Mouse (Mus musculus): ENCODE data around the gene Zfp697. TPM values are rescaled to one million over a fixed set of nuclear protein-coding genes. Genes with fewer than 3 reads are reported as not detected.
"Not testable (repeated sequence)": the region's sequence is repeated elsewhere in the genome, so short reads cannot be mapped to it uniquely, and the experiment has no call there.

Gene Zfp697
- polyA plus RNA-seq, 1 experiment from 2014 or later, result 6.2 TPM

DNA sequence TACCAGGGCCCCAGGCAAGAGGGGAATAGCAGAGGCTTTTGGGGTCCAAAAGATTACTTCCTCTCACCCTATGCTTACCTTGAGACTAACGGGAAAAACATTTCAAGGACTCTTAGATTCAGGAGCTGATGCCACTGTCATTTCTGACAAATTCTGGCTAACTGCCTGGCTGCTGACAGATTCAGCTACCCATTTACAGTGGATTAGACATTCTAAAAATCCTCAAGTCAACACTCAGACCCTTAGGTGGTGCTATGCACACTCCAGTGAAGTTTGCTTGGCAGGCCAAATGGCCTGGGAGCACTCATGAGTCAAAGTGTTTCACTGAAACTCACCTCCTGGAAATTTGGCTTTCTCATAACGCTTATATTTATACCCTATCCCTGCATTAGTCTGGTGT, 344.0 kb downstream of the Zfp697 start:
- H3K4me3 ChIP-seq (ENCODE audit: low read depth, low read length), result no peak overlapping the region
- WGBS, result 89% methylated on average over 2 of the region's 2 CpGs

DNA sequence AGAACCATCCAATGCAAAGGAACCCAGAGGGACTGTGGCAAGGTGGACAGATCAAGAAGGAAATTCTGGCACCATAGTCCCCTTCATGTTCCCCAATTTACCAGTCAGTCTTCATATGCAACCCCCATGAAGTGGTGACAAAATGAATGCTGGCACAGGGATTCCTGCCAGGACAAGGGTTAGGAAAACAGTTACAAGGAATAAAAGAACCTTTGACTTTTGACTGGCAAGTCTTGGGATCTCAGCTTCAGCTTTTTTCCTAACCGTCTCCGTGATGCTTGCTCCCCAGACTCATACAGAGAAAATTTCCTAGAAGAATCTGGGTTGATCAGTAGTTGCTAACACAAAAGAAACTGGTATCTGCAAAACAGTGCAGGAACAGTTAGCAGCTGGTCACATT, 351.5 kb downstream of the Zfp697 start:
- H3K36me3 ChIP-seq (ENCODE audit: control insufficient read depth, insufficient read depth), result no peaks in the 10 kb centered on the region
- H3K4me2 ChIP-seq (replicated peaks; ENCODE audit: low read depth), result peak overlapping the region; percentile 40
- WGBS, result 64% methylated on average over 2 of the region's 2 CpGs
- ATAC-seq, result no peak
- no peaks in the 10 kb centered on the region for H3K27me3 ChIP-seq (replicated peaks; ENCODE audit: control insufficient read depth, insufficient read depth, low read length)
- H3K27ac ChIP-seq (ENCODE audit: low read depth, low read length), result no peak overlapping the region
- H3K4me1 ChIP-seq (replicated peaks; ENCODE audit: control insufficient read depth, insufficient read depth, low read length), result no peaks in the 10 kb centered on the region
- no peak overlapping the region for H3K9ac ChIP-seq (ENCODE audit: low read depth, low read length)
- no peak for TF ChIP-seq CTCF (IDR thresholded peaks at IDR 0.05; ENCODE audit: low read depth)
- no peaks in the 10 kb centered on the region for H3K9me3 ChIP-seq (ENCODE audit: control insufficient read depth)
- no peak overlapping the region for H3K4me3 ChIP-seq (ENCODE audit: low read depth, low read length)

More for the DNA sequence above, 344.0 kb downstream of the Zfp697 start:
- Histone ChIP-seq H3K27me3 (replicated peaks; ENCODE audit: control insufficient read depth, insufficient read depth, low read length) (no peaks in the 10 kb centered on the region), H3K4me2 (replicated peaks; ENCODE audit: low read depth) (no peak overlapping the region), H3K9me3 (ENCODE audit: control insufficient read depth) (no peaks in the 10 kb centered on the region), H3K36me3 (ENCODE audit: control insufficient read depth, insufficient read depth) (no peaks in the 10 kb centered on the region), H3K4me1 (replicated peaks; ENCODE audit: control insufficient read depth, insufficient read depth, low read length) (no peaks in the 10 kb centered on the region), H3K9ac (ENCODE audit: low read depth, low read length) (no peak overlapping the region), H3K27ac (ENCODE audit: low read depth, low read length) (no peak overlapping the region)
- ATAC-seq, result no peak
- TF ChIP-seq CTCF (IDR thresholded peaks at IDR 0.05; ENCODE audit: low read depth), result no peak

DNA sequence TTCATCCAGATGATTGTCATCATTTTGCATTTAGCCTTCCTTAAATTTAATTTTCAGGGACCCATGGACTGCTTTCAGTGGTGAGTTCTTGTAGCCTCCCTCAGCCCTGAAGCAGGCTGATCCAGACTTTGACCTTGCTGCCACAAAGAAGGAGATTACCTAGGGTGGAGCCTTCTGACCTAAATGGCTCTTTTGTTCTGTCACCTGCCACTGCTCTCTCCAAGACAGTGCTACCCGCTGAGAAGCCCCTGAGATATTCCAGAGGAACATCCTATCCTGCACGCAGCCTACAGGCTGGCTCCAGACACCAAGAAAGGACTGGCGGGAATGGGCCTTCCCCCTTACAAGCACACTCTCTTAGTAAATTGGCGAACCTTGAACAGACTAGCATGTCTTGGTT, 352.1 kb downstream of the Zfp697 start:
- Histone ChIP-seq H3K9me3 (ENCODE audit: control insufficient read depth) (no peaks in the 10 kb centered on the region), H3K4me1 (replicated peaks; ENCODE audit: control insufficient read depth, insufficient read depth, low read length) (no peaks in the 10 kb centered on the region), H3K4me2 (replicated peaks; ENCODE audit: low read depth) (peak overlapping the region; percentile 40), H3K36me3 (ENCODE audit: control insufficient read depth, insufficient read depth) (no peaks in the 10 kb centered on the region), H3K4me3 (ENCODE audit: low read depth, low read length) (no peak overlapping the region), H3K27me3 (replicated peaks; ENCODE audit: control insufficient read depth, insufficient read depth, low read length) (no peaks in the 10 kb centered on the region), H3K27ac (ENCODE audit: low read depth, low read length) (no peak overlapping the region), H3K9ac (ENCODE audit: low read depth, low read length) (no peak overlapping the region)
- TF ChIP-seq CTCF (IDR thresholded peaks at IDR 0.05; ENCODE audit: low read depth), result no peak
- WGBS, result 45% methylated on average over 4 of the region's 4 CpGs
- ATAC-seq, result peak; percentile 61

GRCm38 (mm10) chr3:98741043-98741442, 358.8 kb downstream of the Zfp697 start:
- H3K27ac ChIP-seq (ENCODE audit: low read depth, low read length); H3K4me3 ChIP-seq (ENCODE audit: low read depth, low read length); H3K9ac ChIP-seq (ENCODE audit: low read depth, low read length); H3K4me2 ChIP-seq (replicated peaks; ENCODE audit: low read depth); H3K27me3 ChIP-seq (replicated peaks; ENCODE audit: control insufficient read depth, insufficient read depth, low read length); ATAC-seq; H3K9me3 ChIP-seq (ENCODE audit: control insufficient read depth); H3K4me1 ChIP-seq (replicated peaks; ENCODE audit: control insufficient read depth, insufficient read depth, low read length); H3K36me3 ChIP-seq (ENCODE audit: control insufficient read depth, insufficient read depth): not testable (repeated sequence)
- 64% methylated on average over 1 of the region's 1 CpGs for WGBS
- TF ChIP-seq CTCF (IDR thresholded peaks at IDR 0.05; ENCODE audit: low read depth), result peak; percentile 37

DNA sequence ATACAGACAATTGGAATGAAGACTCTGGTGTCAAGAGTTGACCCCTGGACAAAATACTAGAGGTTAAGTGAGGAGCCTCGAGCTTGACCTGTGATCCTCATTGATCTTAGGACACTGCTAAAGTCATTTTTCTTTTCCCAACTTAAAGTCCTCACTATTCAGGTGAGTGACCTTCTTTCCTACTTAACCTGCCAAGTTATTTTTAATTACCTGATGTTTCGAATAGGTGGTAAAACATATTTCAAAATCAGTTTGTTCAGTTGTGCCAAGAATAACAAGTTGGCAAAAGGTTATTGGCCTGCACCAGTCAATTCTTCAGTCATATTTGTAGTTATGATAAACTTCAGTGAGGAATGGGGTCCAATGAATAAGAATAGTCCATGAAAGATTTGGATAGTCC, 369.9 kb downstream of the Zfp697 start:
- H3K9ac ChIP-seq (ENCODE audit: low read depth, low read length), result no peak overlapping the region
- H3K9me3 ChIP-seq (ENCODE audit: control insufficient read depth), result no peaks in the 10 kb centered on the region
- peaks cover 13% of the 10 kb centered on the region; the same call in 1 of the 2 replicates for H3K36me3 ChIP-seq (ENCODE audit: control insufficient read depth, insufficient read depth)
- no peaks in the 10 kb centered on the region for H3K4me1 ChIP-seq (replicated peaks; ENCODE audit: control insufficient read depth, insufficient read depth, low read length)
- TF ChIP-seq CTCF (IDR thresholded peaks at IDR 0.05; ENCODE audit: low read depth), result no peak
- no peak for ATAC-seq
- H3K27ac ChIP-seq (ENCODE audit: low read depth, low read length), result no peak overlapping the region
- H3K4me3 ChIP-seq (ENCODE audit: low read depth, low read length), result no peak overlapping the region
- 69% methylated on average over 2 of the region's 2 CpGs for WGBS
- no peaks in the 10 kb centered on the region for H3K27me3 ChIP-seq (replicated peaks; ENCODE audit: control insufficient read depth, insufficient read depth, low read length)
- H3K4me2 ChIP-seq (replicated peaks; ENCODE audit: low read depth), result no peak overlapping the region

DNA sequence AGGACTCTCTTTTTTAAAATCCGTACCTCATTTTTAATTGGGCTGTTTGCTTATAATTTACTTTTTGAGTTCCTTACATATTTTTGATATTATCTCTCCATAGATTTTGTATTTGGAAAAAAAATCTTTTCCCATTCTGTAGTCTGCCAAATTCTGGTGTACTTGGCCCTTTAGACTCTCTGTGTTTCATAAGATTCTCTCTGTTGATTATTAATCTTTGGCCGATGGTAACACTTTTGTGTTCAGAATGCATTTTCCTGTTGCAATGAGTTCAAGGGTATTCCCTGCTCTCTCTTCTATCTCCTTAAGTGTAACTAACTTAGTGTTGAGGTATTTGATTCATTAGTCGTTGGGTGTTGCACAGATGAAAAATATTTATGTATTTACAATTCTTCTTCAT, 374.6 kb downstream of the Zfp697 start:
- TF ChIP-seq CTCF (IDR thresholded peaks at IDR 0.05; ENCODE audit: low read depth), result no peak
- Histone ChIP-seq H3K4me2 (replicated peaks; ENCODE audit: low read depth) (no peak overlapping the region), H3K4me3 (ENCODE audit: low read depth, low read length) (no peak overlapping the region), H3K27me3 (replicated peaks; ENCODE audit: control insufficient read depth, insufficient read depth, low read length) (no peaks in the 10 kb centered on the region), H3K27ac (ENCODE audit: low read depth, low read length) (no peak overlapping the region), H3K4me1 (replicated peaks; ENCODE audit: control insufficient read depth, insufficient read depth, low read length) (0 out of 2 replicates have a peak, but pooled peaks cover 3% of the 10 kb centered on the region), H3K36me3 (ENCODE audit: control insufficient read depth, insufficient read depth) (0 out of 2 replicates have a peak, but pooled peaks cover under 1% of the 10 kb centered on the region), H3K9ac (ENCODE audit: low read depth, low read length) (no peak overlapping the region), H3K9me3 (ENCODE audit: control insufficient read depth) (no peaks in the 10 kb centered on the region)
- no peak for ATAC-seq
- 59% methylated on average over 3 of the region's 3 CpGs for WGBS

DNA sequence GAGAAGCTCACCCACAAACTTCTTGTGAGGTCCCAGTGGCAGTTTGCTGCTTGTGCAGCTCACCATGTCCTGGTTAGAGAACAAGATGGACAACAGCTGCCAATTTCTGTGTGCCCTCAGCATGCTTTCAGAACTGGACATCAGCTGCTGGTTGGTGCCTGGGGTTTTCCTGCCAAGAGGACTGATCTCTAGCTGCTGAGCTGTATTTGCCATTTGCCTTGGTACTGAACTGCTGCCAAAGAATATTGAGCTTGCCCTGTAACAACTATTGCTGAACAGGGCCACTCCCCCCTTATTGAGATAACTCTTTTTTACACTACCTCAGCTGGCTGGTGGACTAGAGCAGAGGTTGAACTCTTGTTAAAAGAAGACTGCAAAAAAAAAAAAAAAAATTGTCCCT, 381.9 kb downstream of the Zfp697 start:
- no peak overlapping the region for H3K4me3 ChIP-seq (ENCODE audit: low read depth, low read length)
- no peak overlapping the region for H3K9ac ChIP-seq (ENCODE audit: low read depth, low read length)
- no peak overlapping the region for H3K4me2 ChIP-seq (replicated peaks; ENCODE audit: low read depth)
- no peak for ATAC-seq
- H3K4me1 ChIP-seq (replicated peaks; ENCODE audit: control insufficient read depth, insufficient read depth, low read length), result 0 out of 2 replicates have a peak, but pooled peaks cover 3% of the 10 kb centered on the region
- no peaks in the 10 kb centered on the region for H3K36me3 ChIP-seq (ENCODE audit: control insufficient read depth, insufficient read depth)
- no peaks in the 10 kb centered on the region for H3K27me3 ChIP-seq (replicated peaks; ENCODE audit: control insufficient read depth, insufficient read depth, low read length)
- H3K9me3 ChIP-seq (ENCODE audit: control insufficient read depth), result no peaks in the 10 kb centered on the region
- TF ChIP-seq CTCF (IDR thresholded peaks at IDR 0.05; ENCODE audit: low read depth), result no peak
- H3K27ac ChIP-seq (ENCODE audit: low read depth, low read length), result no peak overlapping the region

All from intestine, postnatal 0 days (tissue).